In the genomic region with DNA sequence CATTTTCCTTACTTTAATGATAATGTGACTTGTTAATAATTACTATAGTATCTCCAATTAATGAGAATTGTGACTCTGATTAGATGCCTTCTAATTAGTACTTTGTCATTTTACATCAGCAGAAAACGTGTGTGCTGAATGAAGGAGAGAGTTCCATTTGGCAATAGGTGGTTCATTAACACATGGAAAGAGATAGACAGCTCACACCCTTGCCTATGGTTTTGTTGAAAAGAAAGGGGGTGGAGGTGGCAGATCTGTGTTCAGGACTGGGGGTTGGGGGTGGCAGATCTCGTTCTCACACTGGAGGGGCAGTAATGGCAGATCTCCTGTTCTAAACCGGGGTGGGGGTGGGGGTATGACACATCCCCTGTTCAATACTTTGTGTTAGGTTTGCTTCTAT, we compare ENCODE assay signal across 16 mouse cellular contexts.
"Had no signal": no experiment of that assay in that cellular context is flagged by ENCODE, and none has a peak within 500 bp of the region (broad histone marks: within the 10 kb centered on the region; RNA-seq: fewer than 3 reads in every experiment).

No protein-coding gene starts in this region.

- H3K27me3 ChIP-seq: kidney, embryonic 15.5 days; liver, embryonic 15.5 days; neural tube, embryonic 12.5 days had no signal

- H3K4me3 ChIP-seq: kidney, embryonic 15.5 days; left cerebral cortex, adult 2 months; limb, embryonic 10.5 days; liver, embryonic 15.5 days; megakaryocyte, embryonic 14.5 days; midbrain, embryonic 12.5 days; neural tube, embryonic 12.5 days had no signal

- H3K4me1 ChIP-seq: liver, embryonic 15.5 days had no signal

- H3K36me3 ChIP-seq: kidney, embryonic 15.5 days; limb, embryonic 10.5 days; liver, embryonic 15.5 days; midbrain, embryonic 12.5 days; neural tube, embryonic 12.5 days had no signal

- H3K27ac ChIP-seq: kidney, embryonic 15.5 days; left cerebral cortex, adult 2 months; limb, embryonic 10.5 days; liver, embryonic 15.5 days; macrophage; midbrain, embryonic 12.5 days; neural tube, embryonic 12.5 days had no signal

- H3K4me2 ChIP-seq: kidney, embryonic 15.5 days; liver, embryonic 11.5 days; liver, embryonic 15.5 days; lung, embryonic 14.5 days; midbrain, embryonic 12.5 days; neural tube, embryonic 12.5 days had no signal

- H3K9me3 ChIP-seq: kidney, embryonic 15.5 days; limb, embryonic 10.5 days; liver, embryonic 15.5 days; megakaryocyte, embryonic 14.5 days; midbrain, embryonic 12.5 days; neural tube, embryonic 12.5 days had no signal

- DNase-seq: kidney, postnatal 14 days; lung, embryonic 14.5 days; lung, postnatal 14 days; right cerebral cortex, postnatal 4 days; spleen, adult 18-20 months; thymus, adult 18-20 months; thymus, postnatal 14 days had no signal

- H3K9ac ChIP-seq: kidney, embryonic 15.5 days; liver, embryonic 15.5 days; lung, embryonic 14.5 days; midbrain, embryonic 12.5 days; neural tube, embryonic 12.5 days had no signal
